Mouse (Mus musculus): ENCODE data around the gene Aqp11.

Gene Aqp11

GRCm38 (mm10) chr7:97707809-97708208 is 30.3 kb downstream of the Aqp11 start:
- no peak for DNase-seq (ENCODE audit: low spot score)

GRCm38 (mm10) chr7:97707123-97707522 is 31.0 kb downstream of the Aqp11 start:
- peak; percentile 47 for DNase-seq (ENCODE audit: low spot score)

GRCm38 (mm10) chr7:97701106-97701505 is 37.0 kb downstream of the Aqp11 start:
- DNase-seq (ENCODE audit: low spot score) = no peak

- DNase-seq (ENCODE audit: low spot score) = no peak
Observed at GRCm38 (mm10) chr7:97700173-97700572, 37.9 kb downstream of the Aqp11 start.

- DNase-seq (ENCODE audit: low spot score) = peak; percentile 91
Observed at GRCm38 (mm10) chr7:97696506-97697254, 41.4 kb downstream of the Aqp11 start, which contains the start of gene Clns1a. Gene Clns1a (plus strand): TSS chr7:97696634.

- DNase-seq (ENCODE audit: low spot score) = peak; percentile 59
Observed at GRCm38 (mm10) chr7:97696133-97696505, 42.0 kb downstream of the Aqp11 start.

- no peak for DNase-seq (ENCODE audit: low spot score)
Observed at GRCm38 (mm10) chr7:97695441-97695840, 42.6 kb downstream of the Aqp11 start.

GRCm38 (mm10) chr7:97687831-97688230 is 50.3 kb downstream of the Aqp11 start:
- no peak for DNase-seq (ENCODE audit: low spot score)

GRCm38 (mm10) chr7:97679239-97679638 is 58.9 kb downstream of the Aqp11 start:
- DNase-seq (ENCODE audit: low spot score) = no peak

Measured in testis, postnatal 10 days (tissue).